Mouse (Mus musculus) layer of hippocampus, adult 8-10 months (tissue): Measurements from ENCODE around the gene Pard3b. TPM values are rescaled to one million over a fixed set of nuclear protein-coding genes. Genes with fewer than 3 reads are reported as not detected.
A peak's percentile ranks its signal among the peaks of the same experiment; 100 is the strongest.

Source experiments
- DNase-seq, 2 experiments: peaks; one replicate each; pipeline ENCODE4 v3.0.0; 2022; ENCODE audit warnings: low spot score in 2 of 2
- total RNA-seq, 4 experiments: library from RNA; stranded (reverse); gene quantifications; 2 replicates each; pipeline ENCODE4 v1.2.4; 2022

Pard3b gene
- total RNA-seq, 4 experiments from 2014 or later: 3.5 to 6.4 (median 5.8) TPM

- no peak for DNase-seq
Observed at GRCm38 (mm10) chr1:62235121-62235520, 596.5 kb downstream of the Pard3b start.

- no peak for DNase-seq
Observed at GRCm38 (mm10) chr1:62244191-62244984, 605.8 kb downstream of the Pard3b start.

GRCm38 (mm10) chr1:62252432-62252831, 613.8 kb downstream of the Pard3b start:
- no peak for DNase-seq

GRCm38 (mm10) chr1:62254316-62254715, 615.7 kb downstream of the Pard3b start:
- no peak for DNase-seq

- DNase-seq: no peak
Observed at GRCm38 (mm10) chr1:62254888-62255287, 616.3 kb downstream of the Pard3b start.

GRCm38 (mm10) chr1:62276466-62276865, 637.8 kb downstream of the Pard3b start:
- DNase-seq: no peak

GRCm38 (mm10) chr1:62278586-62278985, 640.0 kb downstream of the Pard3b start:
- DNase-seq: no peak

GRCm38 (mm10) chr1:62280586-62280985, 642.0 kb downstream of the Pard3b start:
- DNase-seq: no peak

- no peak for DNase-seq
Observed at GRCm38 (mm10) chr1:62282835-62283234, 644.2 kb downstream of the Pard3b start.

GRCm38 (mm10) chr1:62283624-62284023, 645.0 kb downstream of the Pard3b start:
- no peak for DNase-seq

GRCm38 (mm10) chr1:62309376-62309775, 670.8 kb downstream of the Pard3b start:
- no peak for DNase-seq

- DNase-seq: no peak
Observed at GRCm38 (mm10) chr1:62325237-62325636, 686.6 kb downstream of the Pard3b start.

GRCm38 (mm10) chr1:62327743-62328142, 689.1 kb downstream of the Pard3b start:
- no peak for DNase-seq

GRCm38 (mm10) chr1:62328808-62329207, 690.2 kb downstream of the Pard3b start:
- DNase-seq: no peak

- DNase-seq: no peak
Observed at GRCm38 (mm10) chr1:62333016-62333415, 694.4 kb downstream of the Pard3b start.

GRCm38 (mm10) chr1:62334196-62334595, 695.6 kb downstream of the Pard3b start:
- DNase-seq: no peak

- DNase-seq: no peak
Observed at GRCm38 (mm10) chr1:62340261-62340660, 701.6 kb downstream of the Pard3b start.

GRCm38 (mm10) chr1:62344286-62344685, 705.7 kb downstream of the Pard3b start:
- DNase-seq: no peak

- DNase-seq: peak; percentile 4 to 17
Observed at GRCm38 (mm10) chr1:62348371-62348770, 709.7 kb downstream of the Pard3b start.

- no peak for DNase-seq
Observed at GRCm38 (mm10) chr1:62355496-62355895, 716.9 kb downstream of the Pard3b start.

- no peak for DNase-seq
Observed at GRCm38 (mm10) chr1:62374427-62375050, 735.9 kb downstream of the Pard3b start.

- no peak for DNase-seq
Observed at GRCm38 (mm10) chr1:62378335-62378734, 739.7 kb downstream of the Pard3b start.
